Mouse (Mus musculus) midbrain, embryonic 15.5 days (tissue): ENCODE measurements around the gene Dlgap1. TPM values are rescaled to one million over a fixed set of nuclear protein-coding genes. Genes with fewer than 3 reads are reported as not detected.
"Not testable (repeated sequence)": the region's sequence is repeated elsewhere in the genome, so short reads cannot be mapped to it uniquely, and the experiment has no call there.

ENCODE experiments used
- ATAC-seq: fragments of 200-750 bp; cut with Nextera tagmentation; replicated peaks from 2 replicates; pipeline ENCODE4 v1.8.0; 2017; ENCODE audit warnings: moderate TSS enrichment
- H3K27ac ChIP-seq: fragments of 300-500 bp; sonication (generic); 2 replicates; pipeline ENCODE4 v1.5.1; 2015; ENCODE audit warnings: mild to moderate bottlenecking, inconsistent platforms
- H3K27me3 ChIP-seq: fragments of 300-500 bp; sonication (generic); replicated peaks from 2 replicates; pipeline ENCODE4 v1.6.1; 2015; ENCODE audit warnings: inconsistent platforms
- H3K36me3 ChIP-seq: fragments of 300-500 bp; sonication (generic); replicated peaks from 2 replicates; pipeline ENCODE4 v1.6.1; 2015; ENCODE audit warnings: inconsistent platforms
- H3K4me1 ChIP-seq: fragments of 300-500 bp; sonication (generic); 2 replicates; pipeline ENCODE4 v1.6.1; 2015; ENCODE audit warnings: inconsistent platforms
- H3K4me2 ChIP-seq: fragments of 300-500 bp; sonication (generic); 2 replicates; pipeline ENCODE4 v1.6.1; 2015; ENCODE audit warnings: inconsistent platforms, mild to moderate bottlenecking, moderate library complexity
- H3K4me3 ChIP-seq: fragments of 300-500 bp; sonication (generic); 2 replicates; pipeline ENCODE4 v1.5.1; 2015; ENCODE audit warnings: mild to moderate bottlenecking, inconsistent platforms
- H3K9ac ChIP-seq: fragments of 300-500 bp; sonication (generic); 2 replicates; pipeline ENCODE4 v1.6.1; 2015; ENCODE audit warnings: mild to moderate bottlenecking, inconsistent platforms
- H3K9me3 ChIP-seq: fragments of 300-500 bp; sonication (generic); 2 replicates; pipeline ENCODE4 v1.6.1; 2016; ENCODE audit warnings: inconsistent platforms
- WGBS: fragments of 180-500 bp; shearing (Covaris S2); methylation state at CpG from one replicate; pipeline ENCODE4 v1.1.7; 2015; ENCODE audit warnings: mixed read lengths; 5-methylcytosine and 5-hydroxymethylcytosine counted together
- polyA plus RNA-seq: library from polyadenylated mRNA; unstranded; fragments of >200 nt; fragmentation: Nextera tagmentation; extraction: Ambion mirVana; gene quantifications from 2 replicates; pipeline ENCODE4 v1.2.1, GENCODE M21; 2015

The Dlgap1 gene
- polyA plus RNA-seq, 1 experiment from 2014 or later: 28.4 TPM

GRCm38 (mm10) chr17:70802022-70802421 lies 833.1 kb downstream of the Dlgap1 start:
- ATAC-seq: no peak
- WGBS: 79% methylated on average over 14 of the region's 14 CpGs
- no peak overlapping the region for H3K4me2 ChIP-seq

GRCm38 (mm10) chr17:70805866-70806265 lies 837.0 kb downstream of the Dlgap1 start:
- H3K36me3 ChIP-seq: no peaks in the 10 kb centered on the region
- no peaks in the 10 kb centered on the region for H3K9me3 ChIP-seq
- 94% methylated on average over 9 of the region's 9 CpGs for WGBS
- H3K4me1 ChIP-seq: no peaks in the 10 kb centered on the region
- no peak overlapping the region for H3K4me3 ChIP-seq
- no peak overlapping the region for H3K4me2 ChIP-seq
- ATAC-seq: no peak
- no peaks in the 10 kb centered on the region for H3K27me3 ChIP-seq
- H3K9ac ChIP-seq: no peak overlapping the region
- no peak overlapping the region for H3K27ac ChIP-seq

More at GRCm38 (mm10) chr17:70802022-70802421, 833.1 kb downstream of the Dlgap1 start:
- Histone ChIP-seq H3K27ac (no peak overlapping the region), H3K9me3 (no peaks in the 10 kb centered on the region), H3K9ac (no peak overlapping the region), H3K27me3 (no peaks in the 10 kb centered on the region), H3K36me3 (no peaks in the 10 kb centered on the region), H3K4me3 (no peak overlapping the region), H3K4me1 (no peaks in the 10 kb centered on the region)

GRCm38 (mm10) chr17:70806600-70806999 lies 837.7 kb downstream of the Dlgap1 start:
- no peak overlapping the region for H3K9ac ChIP-seq
- H3K36me3 ChIP-seq: no peaks in the 10 kb centered on the region
- no peaks in the 10 kb centered on the region for H3K4me1 ChIP-seq
- H3K27ac ChIP-seq: no peak overlapping the region
- no peaks in the 10 kb centered on the region for H3K9me3 ChIP-seq
- 95% methylated on average over 2 of the region's 2 CpGs for WGBS
- no peak overlapping the region for H3K4me2 ChIP-seq
- H3K4me3 ChIP-seq: no peak overlapping the region
- no peaks in the 10 kb centered on the region for H3K27me3 ChIP-seq
- ATAC-seq: no peak

GRCm38 (mm10) chr17:70807885-70808284 lies 839.0 kb downstream of the Dlgap1 start:
- H3K27me3 ChIP-seq: no peaks in the 10 kb centered on the region
- H3K27ac ChIP-seq: no peak overlapping the region
- no peak overlapping the region for H3K9ac ChIP-seq
- no peaks in the 10 kb centered on the region for H3K36me3 ChIP-seq
- no peak overlapping the region for H3K4me2 ChIP-seq
- H3K4me1 ChIP-seq: no peaks in the 10 kb centered on the region
- WGBS: 87% methylated on average over 1 of the region's 1 CpGs
- no peak overlapping the region for H3K4me3 ChIP-seq
- ATAC-seq: no peak
- no peaks in the 10 kb centered on the region for H3K9me3 ChIP-seq

- H3K9me3 ChIP-seq: no peaks in the 10 kb centered on the region
- no peaks in the 10 kb centered on the region for H3K27me3 ChIP-seq
- no peak for ATAC-seq
- H3K36me3 ChIP-seq: no peaks in the 10 kb centered on the region
- H3K4me2 ChIP-seq: no peak overlapping the region
- no peak overlapping the region for H3K4me3 ChIP-seq
- no peak overlapping the region for H3K9ac ChIP-seq
- 31% methylated on average over 14 of the region's 14 CpGs for WGBS
- no peaks in the 10 kb centered on the region for H3K4me1 ChIP-seq
- no peak overlapping the region for H3K27ac ChIP-seq
Observed at GRCm38 (mm10) chr17:70808837-70809236, 840.0 kb downstream of the Dlgap1 start.

GRCm38 (mm10) chr17:70809776-70810175 lies 840.9 kb downstream of the Dlgap1 start:
- ATAC-seq: no peak
- WGBS: 31% methylated on average over 3 of the region's 3 CpGs
- Histone ChIP-seq H3K27ac (no peak overlapping the region), H3K36me3 (no peaks in the 10 kb centered on the region), H3K4me1 (no peaks in the 10 kb centered on the region), H3K9ac (no peak overlapping the region), H3K9me3 (no peaks in the 10 kb centered on the region), H3K27me3 (no peaks in the 10 kb centered on the region), H3K4me2 (no peak overlapping the region), H3K4me3 (no peak overlapping the region)

GRCm38 (mm10) chr17:70810795-70811194 lies 841.9 kb downstream of the Dlgap1 start:
- no peaks in the 10 kb centered on the region for H3K27me3 ChIP-seq
- no peaks in the 10 kb centered on the region for H3K9me3 ChIP-seq
- no peak overlapping the region for H3K27ac ChIP-seq
- H3K4me1 ChIP-seq: 0 out of 2 replicates have a peak, but pooled peaks cover 4% of the 10 kb centered on the region
- H3K9ac ChIP-seq: no peak overlapping the region
- no peak for ATAC-seq
- H3K4me3 ChIP-seq: no peak overlapping the region
- H3K36me3 ChIP-seq: no peaks in the 10 kb centered on the region
- no peak overlapping the region for H3K4me2 ChIP-seq
- WGBS: 90% methylated on average over 5 of the region's 5 CpGs

GRCm38 (mm10) chr17:70815001-70815400 lies 846.1 kb downstream of the Dlgap1 start:
- H3K27me3 ChIP-seq: peaks cover 26% of the 10 kb centered on the region
- WGBS: 38% methylated on average over 8 of the region's 8 CpGs
- no peaks in the 10 kb centered on the region for H3K9me3 ChIP-seq
- no peak overlapping the region for H3K4me2 ChIP-seq
- H3K36me3 ChIP-seq: no peaks in the 10 kb centered on the region
- H3K27ac ChIP-seq: no peak overlapping the region
- no peak overlapping the region for H3K9ac ChIP-seq
- no peak overlapping the region for H3K4me3 ChIP-seq
- peaks cover 14% of the 10 kb centered on the region for H3K4me1 ChIP-seq
- ATAC-seq: no peak

- Histone ChIP-seq H3K9me3 (no peaks in the 10 kb centered on the region), H3K4me3 (peak overlapping the region; percentile 54), H3K27ac (no peak overlapping the region), H3K27me3 (peaks cover 30% of the 10 kb centered on the region), H3K36me3 (no peaks in the 10 kb centered on the region), H3K4me1 (peaks cover 14% of the 10 kb centered on the region), H3K4me2 (peak overlapping the region; percentile 92), H3K9ac (peak overlapping the region; percentile 48)
- ATAC-seq: peak; percentile 87
- 2% methylated on average over 47 of the region's 51 CpGs for WGBS
Observed at GRCm38 (mm10) chr17:70817862-70818451, 849.1 kb downstream of the Dlgap1 start.

GRCm38 (mm10) chr17:70823083-70823482 lies 854.2 kb downstream of the Dlgap1 start:
- 88% methylated on average over 8 of the region's 8 CpGs for WGBS
- H3K4me1 ChIP-seq: peaks cover 1% of the 10 kb centered on the region
- H3K27ac ChIP-seq: no peak overlapping the region
- H3K9ac ChIP-seq: no peak overlapping the region
- no peak overlapping the region for H3K4me3 ChIP-seq
- H3K36me3 ChIP-seq: no peaks in the 10 kb centered on the region
- peaks cover 22% of the 10 kb centered on the region for H3K27me3 ChIP-seq
- no peaks in the 10 kb centered on the region for H3K9me3 ChIP-seq
- no peak for ATAC-seq
- no peak overlapping the region for H3K4me2 ChIP-seq

GRCm38 (mm10) chr17:70826227-70826626 lies 857.4 kb downstream of the Dlgap1 start:
- no peak; the same call in 1 of the 2 replicates for ATAC-seq
- no peak overlapping the region for H3K4me3 ChIP-seq
- H3K4me1 ChIP-seq: no peaks in the 10 kb centered on the region
- H3K27me3 ChIP-seq: 0 out of 2 replicates have a peak, but pooled peaks cover 6% of the 10 kb centered on the region
- H3K9me3 ChIP-seq: no peaks in the 10 kb centered on the region
- no peak overlapping the region for H3K4me2 ChIP-seq
- H3K36me3 ChIP-seq: no peaks in the 10 kb centered on the region
- no peak overlapping the region for H3K27ac ChIP-seq
- H3K9ac ChIP-seq: no peak overlapping the region
- WGBS: 82% methylated on average over 12 of the region's 12 CpGs

GRCm38 (mm10) chr17:70827463-70828179 lies 858.7 kb downstream of the Dlgap1 start:
- not testable (repeated sequence) for H3K9me3 ChIP-seq, H3K4me3 ChIP-seq, H3K27me3 ChIP-seq, ATAC-seq, H3K9ac ChIP-seq, H3K4me2 ChIP-seq, H3K4me1 ChIP-seq, H3K36me3 ChIP-seq, H3K27ac ChIP-seq
- WGBS: 87% methylated on average over 11 of the region's 11 CpGs

GRCm38 (mm10) chr17:70828180-70828528 lies 859.3 kb downstream of the Dlgap1 start:
- no peaks in the 10 kb centered on the region for H3K4me1 ChIP-seq
- H3K27ac ChIP-seq: no peak overlapping the region
- no peaks in the 10 kb centered on the region for H3K36me3 ChIP-seq
- no peak overlapping the region for H3K4me3 ChIP-seq
- ATAC-seq: no peak
- 69% methylated on average over 4 of the region's 4 CpGs for WGBS
- H3K9ac ChIP-seq: no peak overlapping the region
- no peaks in the 10 kb centered on the region for H3K9me3 ChIP-seq
- no peak overlapping the region for H3K4me2 ChIP-seq
- 0 out of 2 replicates have a peak, but pooled peaks cover 6% of the 10 kb centered on the region for H3K27me3 ChIP-seq
